Mouse (Mus musculus): ENCODE data around the gene Efna5. TPM values are rescaled to one million over a fixed set of nuclear protein-coding genes. Genes with fewer than 3 reads are reported as not detected.

The Efna5 gene
- polyA plus RNA-seq, 1 experiment: not detected

DNA sequence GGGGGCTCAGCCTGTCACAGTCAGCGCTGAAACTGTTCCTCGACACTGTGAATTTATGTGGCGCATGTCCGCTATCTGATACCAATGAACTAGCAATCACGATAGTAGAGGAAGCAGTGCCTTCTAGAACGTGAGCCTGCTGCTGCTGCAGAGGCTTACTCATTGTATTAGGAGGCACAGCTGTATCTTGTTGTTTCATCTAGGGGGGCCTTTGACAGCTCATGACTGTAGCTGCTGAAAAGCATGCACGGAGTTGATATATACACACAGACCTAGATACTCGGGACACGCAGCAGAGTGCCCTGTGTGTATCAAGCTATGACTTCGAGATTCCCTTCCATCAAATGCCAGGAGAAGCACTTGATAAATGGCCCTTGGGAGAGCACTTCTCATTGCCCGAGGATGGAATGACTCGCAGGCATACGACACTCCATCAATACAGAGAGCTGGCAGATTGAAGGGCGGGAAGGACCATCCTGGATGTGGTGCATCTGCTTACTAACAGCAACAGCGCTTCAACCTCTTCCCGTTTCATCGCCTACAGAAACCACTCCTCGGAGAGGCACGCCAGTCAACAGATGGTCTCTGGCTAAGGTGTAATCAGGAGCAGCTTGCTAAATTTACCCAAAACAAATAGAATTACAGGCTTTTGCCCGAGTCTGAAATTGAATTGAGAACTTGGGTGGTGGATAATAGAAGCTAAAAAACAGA, 160.2 kb downstream of the Efna5 start:
- no peak for TF ChIP-seq GATA1 (IDR thresholded peaks at IDR 0.05; ENCODE audit: low read length)

GRCm38 (mm10) chr17:62717426-62718131, 163.5 kb downstream of the Efna5 start:
- TF ChIP-seq GATA1 (IDR thresholded peaks at IDR 0.05; ENCODE audit: low read length): no peak

- no peak for TF ChIP-seq GATA1 (IDR thresholded peaks at IDR 0.05; ENCODE audit: low read length)
These were observed 167.7 kb downstream of the Efna5 start for GRCm38 (mm10) chr17:62713455-62713854.

DNA sequence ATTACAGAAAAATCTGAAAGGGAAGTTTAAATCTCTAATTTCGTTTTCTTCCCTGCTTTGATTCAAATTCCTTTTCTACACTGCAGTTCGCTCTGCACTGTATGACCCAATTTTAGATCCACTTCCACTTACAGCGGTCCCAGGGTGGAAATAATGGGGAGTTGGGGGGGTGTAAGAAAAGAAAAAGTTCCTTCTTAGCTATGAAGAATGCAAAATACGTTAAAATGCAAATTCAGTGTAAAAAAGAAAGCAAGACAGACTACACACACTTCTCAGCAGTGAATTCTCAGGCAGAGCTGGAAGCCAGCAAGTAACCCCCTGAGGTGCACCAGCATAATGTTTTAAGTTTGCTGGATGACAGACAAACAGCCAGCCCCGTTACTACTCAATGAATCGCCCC, 174.7 kb downstream of the Efna5 start:
- TF ChIP-seq GATA1 (IDR thresholded peaks at IDR 0.05; ENCODE audit: low read length): no peak

DNA sequence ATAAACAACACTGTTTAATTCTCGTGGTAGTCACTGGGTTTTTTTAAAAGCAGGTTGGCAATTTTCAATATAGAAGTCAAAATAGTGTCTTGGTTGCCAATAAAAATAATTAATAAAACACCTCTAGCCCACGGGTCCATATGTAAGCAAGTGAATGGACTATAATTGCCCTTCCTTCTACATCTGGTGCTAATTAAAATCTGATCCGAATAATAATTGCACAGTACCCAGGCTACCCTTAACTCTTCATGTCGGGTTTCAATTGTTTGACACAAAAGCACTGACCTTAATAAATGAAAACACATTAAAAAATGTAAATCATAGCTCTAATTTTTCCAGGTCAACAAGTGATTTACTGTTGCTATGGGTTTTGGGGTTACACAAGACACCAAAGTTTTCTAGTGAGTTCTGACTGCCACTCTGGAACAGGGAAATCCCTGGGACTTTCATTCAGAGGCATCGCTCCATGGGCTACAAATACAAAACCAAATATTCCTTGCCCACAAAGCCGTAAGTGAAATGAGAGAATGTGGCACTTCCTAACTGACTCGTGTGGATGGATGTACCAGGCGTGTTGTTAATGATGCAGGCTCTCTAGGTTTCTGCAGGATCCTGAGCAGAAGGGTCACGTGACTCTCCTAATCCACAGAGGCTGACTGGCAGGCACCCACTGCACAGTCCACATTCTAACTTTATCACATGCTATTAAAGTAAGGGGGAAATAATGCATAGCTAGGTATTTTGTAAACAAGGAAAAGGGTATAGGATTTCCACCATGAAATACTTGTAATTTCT, 178.9 kb downstream of the Efna5 start:
- no peak for TF ChIP-seq GATA1 (IDR thresholded peaks at IDR 0.05; ENCODE audit: low read length)

- no peak for TF ChIP-seq GATA1 (IDR thresholded peaks at IDR 0.05; ENCODE audit: low read length)
These were observed 180.1 kb downstream of the Efna5 start for GRCm38 (mm10) chr17:62700791-62701602.

- no peak for TF ChIP-seq GATA1 (IDR thresholded peaks at IDR 0.05; ENCODE audit: low read length)
These were observed 186.1 kb downstream of the Efna5 start for GRCm38 (mm10) chr17:62694958-62695437.

- TF ChIP-seq GATA1 (IDR thresholded peaks at IDR 0.05; ENCODE audit: low read length): no peak
These were observed 188.9 kb downstream of the Efna5 start for GRCm38 (mm10) chr17:62692242-62692641.

DNA sequence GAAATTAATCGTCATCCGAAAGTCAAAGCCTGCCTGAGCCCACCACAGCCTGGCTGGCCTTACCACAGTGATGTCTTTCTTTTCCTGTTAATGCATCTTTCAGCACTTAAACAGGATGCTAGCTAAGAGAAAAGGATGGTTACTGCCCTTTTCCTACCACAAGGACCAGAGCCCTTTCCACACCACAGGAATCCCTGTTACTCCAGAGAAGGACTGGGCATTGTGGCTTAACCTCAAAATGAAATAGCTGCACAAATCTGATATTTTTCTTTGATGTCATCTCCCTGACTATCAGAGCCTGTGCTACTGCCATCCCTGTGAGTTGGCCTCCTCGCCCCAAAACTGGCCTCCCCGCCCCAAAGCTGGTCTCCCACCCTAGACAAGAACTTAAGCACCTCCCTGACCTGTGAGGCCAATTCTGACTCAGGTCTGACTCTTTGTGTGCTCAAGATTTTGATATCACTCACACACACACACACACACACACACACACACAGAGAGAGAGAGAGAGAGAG, 189.9 kb downstream of the Efna5 start:
- no peak for TF ChIP-seq GATA1 (IDR thresholded peaks at IDR 0.05; ENCODE audit: low read length)

GRCm38 (mm10) chr17:62690256-62690655, 190.9 kb downstream of the Efna5 start:
- TF ChIP-seq GATA1 (IDR thresholded peaks at IDR 0.05; ENCODE audit: low read length): no peak

DNA sequence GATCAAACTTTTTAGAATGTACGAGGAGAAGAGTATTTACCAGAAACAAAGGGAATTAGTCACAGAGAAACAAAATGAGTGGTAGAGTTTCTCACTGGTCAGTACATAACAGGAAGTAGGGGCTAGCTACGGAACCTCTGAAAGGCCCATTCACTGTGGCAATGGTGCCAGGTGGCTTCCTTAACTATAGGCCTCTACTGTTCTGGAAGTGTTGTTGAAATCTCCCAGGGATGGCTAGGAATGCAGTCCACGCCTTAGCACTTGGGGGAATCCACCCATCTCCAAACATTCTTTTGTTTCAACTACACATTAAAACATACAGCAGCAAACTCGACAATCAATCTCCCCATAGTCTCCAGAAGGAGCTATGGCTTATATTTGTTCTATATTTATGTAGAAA, 191.5 kb downstream of the Efna5 start:
- no peak for TF ChIP-seq GATA1 (IDR thresholded peaks at IDR 0.05; ENCODE audit: low read length)

- TF ChIP-seq GATA1 (IDR thresholded peaks at IDR 0.05; ENCODE audit: low read length): no peak
These were observed 193.7 kb downstream of the Efna5 start for GRCm38 (mm10) chr17:62687369-62687768.

- TF ChIP-seq GATA1 (IDR thresholded peaks at IDR 0.05; ENCODE audit: low read length): no peak
These were observed 195.9 kb downstream of the Efna5 start for GRCm38 (mm10) chr17:62685181-62685580.

- TF ChIP-seq GATA1 (IDR thresholded peaks at IDR 0.05; ENCODE audit: low read length): no peak
These were observed 198.0 kb downstream of the Efna5 start for GRCm38 (mm10) chr17:62683142-62683541.

- TF ChIP-seq GATA1 (IDR thresholded peaks at IDR 0.05; ENCODE audit: low read length): no peak
These were observed 199.4 kb downstream of the Efna5 start for GRCm38 (mm10) chr17:62681726-62682125.

Measured in G1E-ER4 (cell line).